Mouse (Mus musculus): Measurements from ENCODE around the gene Wfdc9.
"Not testable (repeated sequence)": the region's sequence is repeated elsewhere in the genome, so short reads cannot be mapped to it uniquely, and the experiment has no call there.

The Wfdc9 gene

GRCm38 (mm10) chr2:164619050-164619449 is 37.3 kb downstream of the Wfdc9 start:
- DNase-seq (ENCODE audit: low read depth, low spot score), result no peak

GRCm38 (mm10) chr2:164615386-164615785 is 41.0 kb downstream of the Wfdc9 start:
- DNase-seq (ENCODE audit: low read depth, low spot score), result no peak

GRCm38 (mm10) chr2:164613471-164613870 is 42.9 kb downstream of the Wfdc9 start, which contains the start of the genes Wfdc6b and Wfdc8:
Wfdc6b (plus strand) TSS chr2:164613522.
Wfdc8 (minus strand) TSS chr2:164613626.
- DNase-seq (ENCODE audit: low read depth, low spot score), result not testable (repeated sequence)

- DNase-seq (ENCODE audit: low read depth, low spot score), result no peak
Observed at GRCm38 (mm10) chr2:164608781-164609180, 47.6 kb downstream of the Wfdc9 start.

- DNase-seq (ENCODE audit: low read depth, low spot score), result no peak
Observed at GRCm38 (mm10) chr2:164604411-164604810, 52.0 kb downstream of the Wfdc9 start.

GRCm38 (mm10) chr2:164603482-164603881 is 52.9 kb downstream of the Wfdc9 start:
- no peak for DNase-seq (ENCODE audit: low read depth, low spot score)

- no peak for DNase-seq (ENCODE audit: low read depth, low spot score)
Observed at GRCm38 (mm10) chr2:164600179-164600578, 56.2 kb downstream of the Wfdc9 start.
